Mouse (Mus musculus): ENCODE data around the gene Mtmr1. TPM values are rescaled to one million over a fixed set of nuclear protein-coding genes. Genes with fewer than 3 reads are reported as not detected.
"Not testable (repeated sequence)": the region's sequence is repeated elsewhere in the genome, so short reads cannot be mapped to it uniquely, and the experiment has no call there.

Mtmr1 gene
- polyA plus RNA-seq (2014; fragmentation: Nextera tagmentation; extraction: Ambion mirVana), result 15.9 and 17.9 TPM in 2 replicates

- WGBS, result 17% methylated on average over 4 of the region's 47 CpGs
- peak within 1 kb of the TSS; percentile 63 for H3K4me3 ChIP-seq (ENCODE audit: low read depth, low read length)
- H3K9me3 ChIP-seq (ENCODE audit: control insufficient read depth, low read length), result no peaks in the 10 kb centered on the region
- DNase-seq (ENCODE audit: low spot score), result peak; percentile 69
- no peaks in the 10 kb centered on the region for H3K27me3 ChIP-seq (replicated peaks; ENCODE audit: control insufficient read depth, insufficient read depth, low read length)
- 0 out of 2 replicates have a peak within 1 kb of the TSS, but pooled peaks have one; percentile 21 for H3K27ac ChIP-seq (replicated peaks; ENCODE audit: low read depth, low read length)
- no peaks in the 10 kb centered on the region for H3K4me1 ChIP-seq (ENCODE audit: control insufficient read depth, insufficient read depth, low read length)
- H3K36me3 ChIP-seq (ENCODE audit: control insufficient read depth, insufficient read depth, low read length), result no peaks in the 10 kb centered on the region
- peak within 1 kb of the TSS; percentile 59 for H3K4me2 ChIP-seq (ENCODE audit: low read depth, low read length)
- peak within 1 kb of the TSS; percentile 71 for H3K9ac ChIP-seq (ENCODE audit: low read depth, low read length)
- ATAC-seq (ENCODE audit: low read depth), result peak; percentile 90
These were observed at the start of gene Mtmr1 for GRCm38 (mm10) chrX:71364554-71364991. Gene Mtmr1 (plus strand): TSS chrX:71364760.

GRCm38 (mm10) chrX:71352033-71352432 is 12.5 kb upstream of the Mtmr1 start:
- no peaks in the 10 kb centered on the region for H3K4me1 ChIP-seq (ENCODE audit: control insufficient read depth, insufficient read depth, low read length)
- DNase-seq (ENCODE audit: low spot score) (no peak), ATAC-seq (ENCODE audit: low read depth) (no peak)
- H3K4me2 ChIP-seq (ENCODE audit: low read depth, low read length), result no peak overlapping the region
- no peak overlapping the region for H3K4me3 ChIP-seq (ENCODE audit: low read depth, low read length)
- H3K27ac ChIP-seq (replicated peaks; ENCODE audit: low read depth, low read length), result no peak overlapping the region
- WGBS, result 71% methylated on average over 1 of the region's 1 CpGs
- H3K36me3 ChIP-seq (ENCODE audit: control insufficient read depth, insufficient read depth, low read length), result no peaks in the 10 kb centered on the region
- no peaks in the 10 kb centered on the region for H3K27me3 ChIP-seq (replicated peaks; ENCODE audit: control insufficient read depth, insufficient read depth, low read length)
- H3K9ac ChIP-seq (ENCODE audit: low read depth, low read length), result no peak overlapping the region
- H3K9me3 ChIP-seq (ENCODE audit: control insufficient read depth, low read length), result no peaks in the 10 kb centered on the region

GRCm38 (mm10) chrX:71355331-71355730 is 9.2 kb upstream of the Mtmr1 start:
- 59% methylated on average over 1 of the region's 1 CpGs for WGBS
- no peaks in the 10 kb centered on the region for H3K27me3 ChIP-seq (replicated peaks; ENCODE audit: control insufficient read depth, insufficient read depth, low read length)
- H3K9ac ChIP-seq (ENCODE audit: low read depth, low read length), result no peak overlapping the region
- no peak for ATAC-seq (ENCODE audit: low read depth)
- H3K27ac ChIP-seq (replicated peaks; ENCODE audit: low read depth, low read length), result no peak overlapping the region
- H3K4me1 ChIP-seq (ENCODE audit: control insufficient read depth, insufficient read depth, low read length), result no peaks in the 10 kb centered on the region
- H3K4me3 ChIP-seq (ENCODE audit: low read depth, low read length), result no peak overlapping the region
- no peaks in the 10 kb centered on the region for H3K36me3 ChIP-seq (ENCODE audit: control insufficient read depth, insufficient read depth, low read length)
- no peak for DNase-seq (ENCODE audit: low spot score)
- no peaks in the 10 kb centered on the region for H3K9me3 ChIP-seq (ENCODE audit: control insufficient read depth, low read length)
- no peak overlapping the region for H3K4me2 ChIP-seq (ENCODE audit: low read depth, low read length)

GRCm38 (mm10) chrX:71361793-71362192 is 2.8 kb upstream of the Mtmr1 start:
- not testable (repeated sequence) for H3K4me2 ChIP-seq (ENCODE audit: low read depth, low read length); DNase-seq (ENCODE audit: low spot score); ATAC-seq (ENCODE audit: low read depth); H3K4me1 ChIP-seq (ENCODE audit: control insufficient read depth, insufficient read depth, low read length); H3K4me3 ChIP-seq (ENCODE audit: low read depth, low read length); H3K36me3 ChIP-seq (ENCODE audit: control insufficient read depth, insufficient read depth, low read length); H3K9ac ChIP-seq (ENCODE audit: low read depth, low read length); H3K9me3 ChIP-seq (ENCODE audit: control insufficient read depth, low read length); H3K27ac ChIP-seq (replicated peaks; ENCODE audit: low read depth, low read length); H3K27me3 ChIP-seq (replicated peaks; ENCODE audit: control insufficient read depth, insufficient read depth, low read length)
- WGBS, result 91% methylated on average over 10 of the region's 10 CpGs

GRCm38 (mm10) chrX:71364062-71364461 is 498 bp upstream of the Mtmr1 start:
- peak overlapping the region; percentile 59 for H3K4me2 ChIP-seq (ENCODE audit: low read depth, low read length)
- no peaks in the 10 kb centered on the region for H3K27me3 ChIP-seq (replicated peaks; ENCODE audit: control insufficient read depth, insufficient read depth, low read length)
- no peaks in the 10 kb centered on the region for H3K9me3 ChIP-seq (ENCODE audit: control insufficient read depth, low read length)
- peak overlapping the region; percentile 63 for H3K4me3 ChIP-seq (ENCODE audit: low read depth, low read length)
- H3K4me1 ChIP-seq (ENCODE audit: control insufficient read depth, insufficient read depth, low read length), result no peaks in the 10 kb centered on the region
- H3K36me3 ChIP-seq (ENCODE audit: control insufficient read depth, insufficient read depth, low read length), result no peaks in the 10 kb centered on the region
- no peak for ATAC-seq (ENCODE audit: low read depth)
- H3K9ac ChIP-seq (ENCODE audit: low read depth, low read length), result peak overlapping the region; percentile 71
- whole genome bisulfite sequencing, result 72% methylated on average over 5 of the region's 5 CpGs
- H3K27ac ChIP-seq (replicated peaks; ENCODE audit: low read depth, low read length), result no peak overlapping the region
- DNase-seq (ENCODE audit: low spot score), result no peak

- WGBS, result 0% methylated on average over 1 of the region's 20 CpGs
- H3K27ac ChIP-seq (replicated peaks; ENCODE audit: low read depth, low read length), result 0 out of 2 replicates have a peak overlapping the region, but pooled peaks have one; percentile 21
- peak overlapping the region; percentile 63 for H3K4me3 ChIP-seq (ENCODE audit: low read depth, low read length)
These were observed 451 bp downstream of the Mtmr1 start for GRCm38 (mm10) chrX:71365011-71365410.

GRCm38 (mm10) chrX:71365510-71365909 is 950 bp downstream of the Mtmr1 start:
- H3K4me3 ChIP-seq (ENCODE audit: low read depth, low read length), result peak overlapping the region; percentile 63
- H3K4me2 ChIP-seq (ENCODE audit: low read depth, low read length), result peak overlapping the region; percentile 59
- 66% methylated on average over 3 of the region's 3 CpGs for WGBS
- H3K9ac ChIP-seq (ENCODE audit: low read depth, low read length), result peak overlapping the region; percentile 71; the same call in 1 of the 2 replicates
- no peaks in the 10 kb centered on the region for H3K9me3 ChIP-seq (ENCODE audit: control insufficient read depth, low read length)
- H3K4me1 ChIP-seq (ENCODE audit: control insufficient read depth, insufficient read depth, low read length), result no peaks in the 10 kb centered on the region
- H3K27me3 ChIP-seq (replicated peaks; ENCODE audit: control insufficient read depth, insufficient read depth, low read length), result no peaks in the 10 kb centered on the region
- no peak overlapping the region for H3K27ac ChIP-seq (replicated peaks; ENCODE audit: low read depth, low read length)
- no peaks in the 10 kb centered on the region for H3K36me3 ChIP-seq (ENCODE audit: control insufficient read depth, insufficient read depth, low read length)
- DNase-seq (ENCODE audit: low spot score) (peak; percentile 0), ATAC-seq (ENCODE audit: low read depth) (no peak)

More at GRCm38 (mm10) chrX:71365011-71365410, 451 bp downstream of the Mtmr1 start:
- ATAC-seq (ENCODE audit: low read depth) (peak; percentile 71; the same call in 1 of the 2 replicates), DNase-seq (ENCODE audit: low spot score) (peak; percentile 18)
- Histone ChIP-seq H3K4me1 (ENCODE audit: control insufficient read depth, insufficient read depth, low read length) (no peaks in the 10 kb centered on the region), H3K9me3 (ENCODE audit: control insufficient read depth, low read length) (no peaks in the 10 kb centered on the region), H3K27me3 (replicated peaks; ENCODE audit: control insufficient read depth, insufficient read depth, low read length) (no peaks in the 10 kb centered on the region), H3K4me2 (ENCODE audit: low read depth, low read length) (peak overlapping the region; percentile 59), H3K36me3 (ENCODE audit: control insufficient read depth, insufficient read depth, low read length) (no peaks in the 10 kb centered on the region), H3K9ac (ENCODE audit: low read depth, low read length) (peak overlapping the region; percentile 71)

- Histone ChIP-seq H3K9me3 (ENCODE audit: control insufficient read depth, low read length) (no peaks in the 10 kb centered on the region), H3K9ac (ENCODE audit: low read depth, low read length) (no peak overlapping the region), H3K36me3 (ENCODE audit: control insufficient read depth, insufficient read depth, low read length) (no peaks in the 10 kb centered on the region), H3K4me1 (ENCODE audit: control insufficient read depth, insufficient read depth, low read length) (no peaks in the 10 kb centered on the region), H3K4me2 (ENCODE audit: low read depth, low read length) (no peak overlapping the region), H3K27ac (replicated peaks; ENCODE audit: low read depth, low read length) (no peak overlapping the region), H3K4me3 (ENCODE audit: low read depth, low read length) (no peak overlapping the region), H3K27me3 (replicated peaks; ENCODE audit: control insufficient read depth, insufficient read depth, low read length) (no peaks in the 10 kb centered on the region)
- ATAC-seq (ENCODE audit: low read depth), result no peak
- no peak for DNase-seq (ENCODE audit: low spot score)
These were observed 2.4 kb downstream of the Mtmr1 start for GRCm38 (mm10) chrX:71366973-71367372.

GRCm38 (mm10) chrX:71376781-71377180 is 12.2 kb downstream of the Mtmr1 start:
- no peak overlapping the region for H3K27ac ChIP-seq (replicated peaks; ENCODE audit: low read depth, low read length)
- H3K27me3 ChIP-seq (replicated peaks; ENCODE audit: control insufficient read depth, insufficient read depth, low read length), result no peaks in the 10 kb centered on the region
- H3K4me2 ChIP-seq (ENCODE audit: low read depth, low read length), result no peak overlapping the region
- 82% methylated on average over 1 of the region's 1 CpGs for WGBS
- no peak for DNase-seq (ENCODE audit: low spot score)
- H3K36me3 ChIP-seq (ENCODE audit: control insufficient read depth, insufficient read depth, low read length), result no peaks in the 10 kb centered on the region
- no peak overlapping the region for H3K4me3 ChIP-seq (ENCODE audit: low read depth, low read length)
- no peak overlapping the region for H3K9ac ChIP-seq (ENCODE audit: low read depth, low read length)
- no peak for ATAC-seq (ENCODE audit: low read depth)
- H3K9me3 ChIP-seq (ENCODE audit: control insufficient read depth, low read length), result no peaks in the 10 kb centered on the region
- H3K4me1 ChIP-seq (ENCODE audit: control insufficient read depth, insufficient read depth, low read length), result no peaks in the 10 kb centered on the region
